Mouse (Mus musculus): Measurements from ENCODE around the gene Ppp1r35. TPM values are rescaled to one million over a fixed set of nuclear protein-coding genes. Genes with fewer than 3 reads are reported as not detected.
A peak's percentile ranks its signal among the peaks of the same experiment; 100 is the strongest.

Ppp1r35 gene
- total RNA-seq, 2 experiments from 2014 or later, result 7.1 to 8.9 TPM

GRCm38 (mm10) chr5:137751221-137751887 is 27.3 kb upstream of the Ppp1r35 start:
- DNase-seq, result no peak

GRCm38 (mm10) chr5:137751988-137752387 is 26.7 kb upstream of the Ppp1r35 start:
- DNase-seq, result no peak

GRCm38 (mm10) chr5:137753111-137753832 is 25.4 kb upstream of the Ppp1r35 start:
- DNase-seq, result peak; percentile 45

- DNase-seq, result no peak
Observed at GRCm38 (mm10) chr5:137755425-137755824, 23.2 kb upstream of the Ppp1r35 start.

- DNase-seq, result no peak
Observed at GRCm38 (mm10) chr5:137756106-137756505, 22.5 kb upstream of the Ppp1r35 start.

GRCm38 (mm10) chr5:137756882-137757661 is 21.6 kb upstream of the Ppp1r35 start:
- DNase-seq, result peak; percentile 74

GRCm38 (mm10) chr5:137757887-137758286 is 20.8 kb upstream of the Ppp1r35 start:
- DNase-seq, result peak; percentile 34

GRCm38 (mm10) chr5:137758921-137759534 is 19.6 kb upstream of the Ppp1r35 start:
- no peak for DNase-seq

GRCm38 (mm10) chr5:137759971-137760412 is 18.7 kb upstream of the Ppp1r35 start:
- DNase-seq, result peak; percentile 87

GRCm38 (mm10) chr5:137764609-137765340 is 13.9 kb upstream of the Ppp1r35 start:
- no peak for DNase-seq

GRCm38 (mm10) chr5:137766270-137766669 is 12.4 kb upstream of the Ppp1r35 start:
- DNase-seq, result no peak

GRCm38 (mm10) chr5:137768475-137768874 is 10.2 kb upstream of the Ppp1r35 start:
- no peak for DNase-seq

GRCm38 (mm10) chr5:137770709-137771108 is 7.9 kb upstream of the Ppp1r35 start:
- no peak for DNase-seq

- DNase-seq, result no peak
Observed at GRCm38 (mm10) chr5:137772755-137773154, 5.9 kb upstream of the Ppp1r35 start.

- no peak for DNase-seq
Observed at GRCm38 (mm10) chr5:137775587-137776290, 2.9 kb upstream of the Ppp1r35 start.

- DNase-seq, result no peak
Observed at GRCm38 (mm10) chr5:137776408-137776918, 2.2 kb upstream of the Ppp1r35 start.

GRCm38 (mm10) chr5:137777267-137777845 is 1.3 kb upstream of the Ppp1r35 start:
- DNase-seq, result no peak

GRCm38 (mm10) chr5:137779053-137779933 is 644 bp downstream of the Ppp1r35 start:
- DNase-seq, result peak; percentile 34

- no peak for DNase-seq
Observed at GRCm38 (mm10) chr5:137781661-137782060, 3.0 kb downstream of the Ppp1r35 start.
